Mouse (Mus musculus) stomach, embryonic 14.5 days (tissue): ENCODE results near the gene Dock9. TPM values are rescaled to one million over a fixed set of nuclear protein-coding genes. Genes with fewer than 3 reads are reported as not detected.

Experiments
- polyA plus RNA-seq: library from polyadenylated mRNA; unstranded; fragments of >200 nt; fragmentation: Nextera tagmentation; extraction: Ambion mirVana; gene quantifications from 2 replicates; pipeline ENCODE4 v1.2.1, GENCODE M21; 2014

The Dock9 gene
- polyA plus RNA-seq, 1 experiment from 2014 or later, result 28.0 TPM

Other genes starting within 250 kb of the Dock9 start
- gene Ubac2, start 80.8 kb upstream of the Dock9 start, polyA plus RNA-seq, result 67.7 and 72.3 TPM in 2 replicates
- gene Gpr18, start 117.9 kb upstream of the Dock9 start, polyA plus RNA-seq, result 0.50 and 1.1 TPM in 2 replicates
- gene Gpr183, start 167.4 kb upstream of the Dock9 start, polyA plus RNA-seq, result 4.5 and 5.5 TPM in 2 replicates
- not detected in 2 replicates for gene Timm8a2, start 236.8 kb upstream of the Dock9 start, polyA plus RNA-seq